Mouse (Mus musculus): ENCODE data around the gene Ccnf.

DNA sequence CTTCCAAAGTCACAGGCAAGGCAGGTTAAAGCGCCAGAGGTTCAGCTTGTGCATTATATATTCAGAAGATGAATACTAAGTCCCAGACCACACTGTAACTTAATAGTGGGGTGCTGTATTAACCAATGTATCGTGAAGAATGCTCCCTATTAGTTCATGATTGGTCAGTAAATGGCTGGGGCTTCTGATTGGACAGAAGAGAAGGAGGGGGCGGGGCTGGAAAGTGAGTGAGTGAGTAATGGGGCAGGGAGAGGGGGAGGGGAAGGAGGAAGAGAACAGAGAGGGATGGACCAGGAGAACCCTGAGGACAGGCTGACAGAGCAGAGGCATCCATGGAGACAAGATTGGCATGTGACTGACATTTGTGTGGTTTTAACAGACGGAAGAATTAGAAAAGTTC is 34.4 kb downstream of the Ccnf start:
- TF ChIP-seq POLR2A (IDR thresholded peaks at IDR 0.05; ENCODE audit: control insufficient read depth, low read depth, low read length) (no peak), CTCF (IDR thresholded peaks at IDR 0.05; ENCODE audit: control insufficient read depth, insufficient read depth, insufficient replicate concordance, low read depth, low read length) (no peak)

Measured in testis, adult 2 months (tissue).